Mouse (Mus musculus) bone marrow macrophage, adult 2 months (primary cell): ENCODE data around the gene Slc38a9.

Source experiments
- CTCF ChIP-seq: IDR thresholded peaks from 2 replicates; pipeline ENCODE4 v1.5.1; 2012; ENCODE audit warnings: low read depth, mild to moderate bottlenecking, low read length, moderate library complexity
- POLR2A ChIP-seq: IDR thresholded peaks from 2 replicates; pipeline ENCODE4 v1.6.1; 2012; ENCODE audit warnings: mild to moderate bottlenecking, low read depth, low read length, borderline replicate concordance

GRCm38 (mm10) chr13:112639111-112639510 is 21.4 kb upstream of the Slc38a9 start:
- no peak for TF ChIP-seq POLR2A
- TF ChIP-seq CTCF = no peak
